Mouse (Mus musculus): ENCODE measurements around the gene Arhgap32. TPM values are rescaled to one million over a fixed set of nuclear protein-coding genes. Genes with fewer than 3 reads are reported as not detected.
"Not testable (repeated sequence)": the region's sequence is repeated elsewhere in the genome, so short reads cannot be mapped to it uniquely, and the experiment has no call there.

Gene Arhgap32
- total RNA-seq, 4 experiments from 2014 or later = 46.2 to 73.2 (median 62.9) TPM

DNA sequence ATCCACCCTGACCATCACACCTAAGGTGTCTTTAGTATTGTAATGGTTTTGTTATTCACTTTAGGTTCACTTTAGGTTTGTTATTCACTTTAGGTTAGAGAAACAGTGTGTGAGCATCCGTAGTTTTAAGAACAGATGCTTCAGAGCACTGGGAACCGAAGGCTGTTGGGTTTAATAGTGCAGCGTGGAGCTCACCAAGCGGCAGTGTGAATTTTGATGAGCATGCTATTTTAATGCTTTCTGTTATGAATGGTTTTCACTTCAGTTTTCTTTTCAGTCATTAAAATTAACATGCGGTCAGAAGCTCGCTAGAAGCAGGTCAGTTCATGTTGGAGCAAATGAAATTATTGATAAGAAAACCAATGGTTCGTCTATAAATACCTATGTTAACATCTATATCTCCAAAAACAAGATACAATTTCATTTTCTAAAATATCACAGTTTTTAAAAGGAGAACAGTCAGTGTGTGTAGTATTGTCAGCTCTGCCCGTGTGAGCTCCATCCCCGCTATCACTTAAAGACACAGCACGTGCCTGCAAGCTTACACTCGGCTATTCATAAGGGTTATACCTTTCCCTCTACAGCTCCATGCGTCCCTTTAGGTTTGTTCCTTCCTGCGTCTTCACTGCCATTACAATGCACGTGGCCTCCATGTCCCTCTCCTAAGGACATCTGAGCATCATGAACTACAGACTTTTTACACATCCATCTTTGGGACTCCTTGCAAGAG lies 21.9 kb downstream of the Arhgap32 start:
- no peak for DNase-seq

DNA sequence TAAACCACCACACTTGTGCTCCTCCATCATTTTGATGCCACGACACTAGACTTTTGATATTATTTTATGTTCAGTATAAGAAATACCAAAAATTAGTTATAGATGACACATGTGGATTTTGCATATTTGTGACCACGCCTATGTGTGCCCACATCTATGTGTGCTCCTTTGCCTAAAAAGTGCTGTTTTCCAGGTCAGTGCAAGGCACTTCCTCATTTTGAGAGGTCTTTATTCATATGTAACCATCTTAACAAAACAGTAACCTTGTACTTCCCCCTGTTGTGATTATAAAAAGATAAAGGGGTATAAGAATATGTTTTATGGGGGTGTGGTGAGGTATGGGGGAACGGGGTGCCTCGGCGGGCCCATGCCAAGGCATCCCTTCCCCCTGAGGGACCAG lies 22.7 kb downstream of the Arhgap32 start:
- DNase-seq = no peak

DNA sequence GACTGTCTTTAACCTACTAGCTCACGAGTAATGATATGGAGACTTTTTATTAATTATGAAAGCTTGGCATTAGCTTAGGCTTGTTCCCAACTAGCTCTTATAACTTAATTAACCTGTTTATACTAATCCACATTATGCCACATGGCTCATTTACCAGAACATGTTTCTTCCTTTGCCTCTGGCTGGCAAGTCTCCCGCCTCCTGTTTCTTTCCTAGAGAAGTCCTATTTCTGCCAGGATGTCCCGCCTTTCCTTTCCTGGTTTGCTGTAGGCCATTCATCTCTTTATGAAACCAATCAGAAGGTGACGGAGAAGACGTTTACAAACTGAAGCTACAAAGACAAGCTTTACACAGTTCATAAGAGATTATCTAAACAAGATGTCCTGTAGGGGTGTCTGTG lies 23.7 kb downstream of the Arhgap32 start:
- DNase-seq = no peak

DNA sequence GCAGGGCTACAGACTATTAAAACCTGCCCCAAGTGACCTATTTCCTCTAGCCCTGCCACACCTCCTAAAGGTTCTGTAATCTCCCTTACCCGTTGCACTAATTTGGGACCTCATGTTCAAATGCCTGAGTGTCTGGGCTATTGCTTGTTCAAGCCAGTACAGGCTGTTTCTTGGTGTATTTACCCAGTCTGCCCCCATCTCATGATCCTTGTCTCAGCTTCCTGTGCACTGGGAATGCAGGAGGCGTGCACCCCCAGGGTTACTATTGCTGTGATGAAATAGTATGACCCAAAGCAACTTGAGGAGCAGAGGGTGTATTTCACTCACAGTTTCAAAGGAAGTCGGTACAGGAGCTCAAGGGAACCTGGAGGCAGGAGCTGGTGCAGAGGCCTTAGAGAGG lies 26.9 kb downstream of the Arhgap32 start:
- DNase-seq = no peak

DNA sequence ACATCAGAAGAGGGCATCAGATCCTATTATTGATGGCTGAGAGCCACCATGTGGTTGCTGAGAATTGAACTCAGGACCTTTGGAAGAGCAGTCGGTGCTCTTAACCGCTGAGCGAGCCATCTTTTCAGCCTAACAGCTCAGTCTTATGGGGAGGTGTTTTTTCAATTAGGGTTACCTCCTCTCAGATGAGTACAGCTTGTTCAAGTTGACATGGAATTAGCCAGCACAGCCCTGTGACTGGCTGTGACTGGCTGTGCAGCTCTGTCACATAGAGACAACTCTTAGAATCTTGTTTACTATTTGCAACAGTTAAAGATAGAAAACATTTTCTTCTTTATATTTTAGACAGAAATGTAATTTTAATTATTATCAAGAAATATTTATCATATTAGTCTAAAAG lies 27.5 kb downstream of the Arhgap32 start:
- no peak for DNase-seq

DNA sequence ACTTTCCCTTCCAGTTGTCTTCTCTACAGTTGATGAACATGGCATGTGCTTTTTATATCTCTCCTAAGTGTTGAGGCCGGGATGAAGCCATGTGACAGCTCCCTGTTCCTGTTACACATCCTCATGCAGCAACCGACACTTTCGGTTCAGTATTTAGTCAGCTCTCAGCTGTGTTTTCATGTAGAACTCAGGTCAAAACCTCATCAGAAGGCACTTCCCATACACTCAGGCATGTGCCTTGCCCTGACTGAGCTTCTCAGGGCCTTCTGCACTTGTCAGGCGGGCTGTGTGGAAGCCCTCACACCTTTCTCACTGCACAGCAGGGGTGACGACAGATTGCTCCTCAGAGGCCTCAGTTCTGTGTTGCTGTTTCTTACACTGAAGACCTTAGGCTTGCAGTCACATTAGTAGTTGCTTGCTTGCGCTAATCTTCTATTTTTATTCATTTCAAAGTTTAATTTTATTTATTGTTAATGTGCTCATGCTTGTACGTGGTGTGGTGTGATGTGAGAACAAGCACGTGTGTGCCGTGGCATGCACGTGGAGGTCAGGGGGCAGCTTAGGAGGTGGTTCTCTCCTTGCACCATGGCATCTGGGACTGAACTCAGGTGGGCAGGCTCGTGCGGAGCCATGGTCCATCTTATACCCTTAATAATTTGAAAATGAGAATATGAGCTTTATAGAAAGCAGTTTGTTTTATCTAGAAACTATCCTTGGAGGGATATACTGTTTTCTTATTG lies 30.5 kb downstream of the Arhgap32 start:
- DNase-seq = no peak

DNA sequence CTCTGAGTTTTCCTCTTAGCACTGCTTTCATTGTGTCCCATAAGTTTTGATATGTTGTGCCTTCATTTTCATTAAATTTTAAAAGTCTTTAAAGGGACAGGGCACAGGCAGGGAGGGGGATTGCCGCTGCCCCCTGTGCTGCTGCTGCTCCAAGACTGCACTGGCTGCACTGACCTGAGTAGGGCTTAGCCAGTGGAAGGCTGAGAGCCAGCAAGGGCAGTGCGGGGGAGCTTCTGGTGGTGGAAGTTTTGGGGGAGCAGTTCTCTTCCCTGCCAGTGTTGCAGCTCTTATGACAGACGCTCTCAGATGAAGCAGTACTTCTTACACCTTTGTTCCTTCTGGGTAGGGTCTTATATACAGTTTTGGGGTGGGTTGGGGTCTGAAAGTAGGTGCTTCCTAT lies 33.3 kb downstream of the Arhgap32 start:
- no peak for DNase-seq

DNA sequence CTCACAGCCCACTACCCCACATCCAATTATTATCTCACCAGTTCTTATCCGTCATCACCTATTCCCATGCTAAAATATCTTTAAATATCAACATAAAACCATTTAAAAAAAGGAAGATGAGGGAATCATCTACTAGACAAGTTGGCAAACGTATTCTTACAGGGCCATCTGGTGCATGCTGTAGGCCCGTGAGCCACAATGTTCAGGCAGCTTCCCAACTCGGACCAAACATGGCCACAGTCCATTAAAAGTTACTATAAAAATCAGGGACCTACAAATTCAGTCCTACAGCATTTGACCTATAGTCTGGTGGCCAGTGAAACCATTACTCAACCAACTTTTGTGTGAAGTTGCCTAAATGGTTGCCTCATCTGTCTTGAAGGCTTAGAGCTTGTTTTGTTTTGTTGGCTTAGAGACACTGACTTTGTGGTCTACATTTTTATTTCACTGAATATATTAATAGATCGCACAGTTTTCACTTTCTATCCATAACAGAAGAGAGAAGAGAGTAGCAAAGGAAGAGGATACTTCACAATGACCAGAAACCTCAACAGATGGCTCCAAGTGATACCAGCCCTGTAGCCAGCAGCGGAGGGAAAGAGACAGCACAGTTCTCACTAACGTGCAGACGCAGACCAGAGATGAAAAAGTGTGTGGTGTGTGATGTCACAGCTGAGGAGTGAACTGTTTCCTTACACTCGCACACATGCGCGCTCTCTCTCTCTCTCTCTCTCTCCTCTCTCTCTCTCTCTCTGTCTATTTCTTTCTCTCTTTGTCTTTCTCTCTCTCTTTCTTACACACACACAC lies 34.1 kb downstream of the Arhgap32 start:
- DNase-seq = no peak

DNA sequence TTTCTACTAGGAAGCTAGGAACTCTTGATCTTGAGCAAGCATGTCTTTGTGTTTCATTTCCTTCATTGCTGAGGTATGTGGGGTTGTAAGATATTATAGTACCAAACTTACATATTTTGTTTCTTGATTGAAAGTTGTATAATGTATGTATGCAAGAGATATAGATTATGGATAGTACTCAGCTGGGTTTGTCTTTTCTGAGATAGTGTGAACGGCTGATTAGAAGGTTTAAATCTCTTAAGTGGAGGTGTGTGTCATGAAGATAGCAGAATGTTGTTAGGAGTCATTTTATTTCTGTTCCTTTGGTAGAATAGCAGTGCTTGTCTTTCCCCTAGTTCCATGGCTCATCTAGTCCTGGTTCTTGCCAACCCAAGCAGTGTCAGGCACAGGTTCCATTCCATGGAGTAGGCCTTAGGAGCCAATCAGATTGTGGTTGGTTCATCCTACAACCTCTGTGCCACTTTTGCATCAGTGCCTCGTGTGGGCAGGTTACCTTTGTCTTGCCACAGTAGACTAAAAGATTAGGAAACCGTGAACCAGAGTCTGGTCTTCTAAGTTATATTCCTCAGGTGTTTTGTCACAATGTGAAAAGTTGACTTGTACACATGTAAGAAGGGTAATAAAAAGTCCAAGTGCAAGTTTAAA lies 38.9 kb downstream of the Arhgap32 start:
- DNase-seq = no peak

DNA sequence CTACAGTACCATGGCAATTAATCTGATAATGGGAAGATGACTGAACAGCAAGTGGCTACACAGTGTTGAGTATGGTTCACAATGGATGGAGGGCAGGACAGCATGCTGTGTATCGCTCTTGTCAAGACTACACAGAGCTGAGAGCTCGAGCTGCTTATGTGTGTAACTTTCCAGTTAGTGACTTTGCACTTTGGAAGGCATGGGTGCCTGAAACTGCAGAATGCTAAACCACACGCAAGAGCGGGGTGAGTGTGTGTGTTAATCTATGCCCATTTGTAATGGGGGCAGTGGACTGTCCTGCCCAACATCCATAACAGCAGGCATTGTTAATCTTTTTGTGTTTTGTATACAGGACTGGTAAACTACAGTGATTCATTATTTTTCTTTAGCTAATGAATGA lies 40.8 kb downstream of the Arhgap32 start:
- no peak for DNase-seq

DNA sequence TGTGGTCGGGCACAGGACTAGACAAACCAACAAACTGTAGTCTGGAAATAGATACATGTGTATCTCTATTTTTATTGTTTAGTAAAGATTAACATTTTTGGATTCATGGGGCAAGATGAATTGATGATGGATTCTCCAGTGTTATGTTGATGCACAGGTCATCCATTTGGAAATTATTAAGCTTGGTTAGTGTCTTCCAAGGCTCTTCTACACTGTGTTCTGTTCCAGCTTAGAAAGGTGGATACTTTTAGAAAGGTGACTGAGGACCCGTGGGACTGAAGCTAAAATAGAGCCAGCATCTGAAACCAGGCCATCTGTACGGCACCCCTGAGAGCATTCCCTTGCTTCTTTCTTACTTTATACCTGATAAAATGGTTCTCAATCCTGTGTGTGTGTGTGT lies 41.3 kb downstream of the Arhgap32 start:
- DNase-seq = no peak

DNA sequence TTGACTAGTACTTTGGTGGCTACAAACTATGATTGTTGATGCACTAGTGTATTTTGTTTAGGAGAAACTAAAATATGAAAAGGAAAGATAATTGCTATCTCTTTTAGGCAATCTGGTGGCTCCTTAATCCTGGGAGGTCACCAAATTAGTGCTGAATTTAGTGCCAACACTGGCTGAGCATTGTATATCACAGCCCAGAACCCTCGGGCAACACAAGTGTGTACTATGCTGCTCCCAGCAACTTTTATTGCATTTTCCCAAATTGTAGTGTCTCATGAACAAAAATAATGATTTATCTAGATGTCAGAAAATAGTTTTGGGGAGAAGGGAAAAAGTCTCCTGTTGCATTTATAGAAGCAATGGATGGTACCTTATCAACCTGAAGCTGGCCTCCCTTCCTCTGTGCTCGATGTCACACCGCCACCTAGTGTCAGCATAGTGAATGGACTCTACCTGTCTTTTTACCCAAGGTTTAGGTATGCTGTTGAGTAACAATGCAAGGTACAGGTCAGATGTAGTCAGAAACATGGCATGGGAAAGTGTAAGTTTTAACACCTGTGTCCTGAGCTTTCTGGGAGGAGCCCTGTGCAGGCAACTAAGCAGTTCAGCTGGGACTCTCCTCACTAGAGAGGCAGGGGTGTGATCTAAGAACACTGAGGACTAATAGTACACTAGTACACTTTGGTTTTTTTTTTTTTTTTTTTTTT lies 43.1 kb downstream of the Arhgap32 start:
- DNase-seq = peak; percentile 34

DNA sequence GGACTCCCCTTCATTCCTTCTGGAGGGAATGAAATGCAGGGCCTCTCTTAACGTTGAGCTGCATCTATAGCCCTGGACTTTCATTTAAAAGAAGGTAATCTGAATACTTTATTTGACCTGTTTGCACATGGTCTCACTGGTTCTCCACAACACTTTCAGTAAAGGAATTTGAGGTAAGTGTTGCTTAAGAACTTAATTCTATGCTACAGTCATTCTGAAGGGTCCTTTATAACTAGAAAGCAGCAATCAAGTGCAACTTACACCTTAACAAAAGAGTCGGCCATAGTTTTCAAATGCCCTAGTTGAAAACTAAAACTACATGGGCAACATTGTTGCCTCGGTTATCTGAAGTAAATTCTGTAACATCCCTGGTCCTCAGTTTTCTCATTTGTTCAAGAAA lies 43.8 kb downstream of the Arhgap32 start:
- no peak for DNase-seq

DNA sequence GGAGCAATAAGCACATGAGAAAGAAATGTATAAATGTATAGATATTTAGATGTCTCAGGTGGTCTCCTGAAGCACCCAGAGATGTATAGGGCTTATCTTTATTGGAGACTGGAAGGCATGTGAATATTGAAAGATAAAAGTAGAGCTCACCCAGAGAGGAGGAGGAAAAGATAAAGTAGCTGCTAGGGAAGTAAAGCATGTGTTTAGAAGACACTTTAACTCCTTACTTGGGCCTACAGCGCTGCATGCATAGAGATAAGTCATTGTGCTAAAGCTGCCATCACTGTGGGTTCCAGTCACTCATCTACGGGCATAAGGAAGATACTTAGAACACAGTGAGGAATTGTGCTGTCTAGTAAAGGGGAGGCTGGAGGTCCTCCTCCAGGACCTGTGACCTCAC lies 46.9 kb downstream of the Arhgap32 start:
- no peak for DNase-seq

DNA sequence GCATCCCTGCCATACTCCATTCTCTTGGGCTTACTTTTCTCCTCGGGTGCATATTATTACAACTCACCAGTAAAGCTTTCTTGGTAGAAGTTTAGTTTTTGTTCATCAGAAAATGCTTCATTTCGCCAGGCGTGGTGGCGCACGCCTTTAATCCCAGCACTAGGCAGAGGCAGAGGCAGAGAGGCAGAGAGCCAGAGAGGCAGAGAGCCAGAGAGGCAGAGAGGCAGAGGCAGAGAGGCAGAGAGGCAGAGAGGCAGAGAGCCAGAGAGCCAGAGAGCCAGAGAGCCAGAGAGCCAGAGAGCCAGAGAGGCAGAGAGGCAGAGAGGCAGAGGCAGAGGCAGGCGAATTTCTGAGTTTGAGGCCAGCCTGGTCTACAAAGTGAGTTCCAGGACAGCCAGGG lies 47.9 kb downstream of the Arhgap32 start:
- DNase-seq = not testable (repeated sequence)

DNA sequence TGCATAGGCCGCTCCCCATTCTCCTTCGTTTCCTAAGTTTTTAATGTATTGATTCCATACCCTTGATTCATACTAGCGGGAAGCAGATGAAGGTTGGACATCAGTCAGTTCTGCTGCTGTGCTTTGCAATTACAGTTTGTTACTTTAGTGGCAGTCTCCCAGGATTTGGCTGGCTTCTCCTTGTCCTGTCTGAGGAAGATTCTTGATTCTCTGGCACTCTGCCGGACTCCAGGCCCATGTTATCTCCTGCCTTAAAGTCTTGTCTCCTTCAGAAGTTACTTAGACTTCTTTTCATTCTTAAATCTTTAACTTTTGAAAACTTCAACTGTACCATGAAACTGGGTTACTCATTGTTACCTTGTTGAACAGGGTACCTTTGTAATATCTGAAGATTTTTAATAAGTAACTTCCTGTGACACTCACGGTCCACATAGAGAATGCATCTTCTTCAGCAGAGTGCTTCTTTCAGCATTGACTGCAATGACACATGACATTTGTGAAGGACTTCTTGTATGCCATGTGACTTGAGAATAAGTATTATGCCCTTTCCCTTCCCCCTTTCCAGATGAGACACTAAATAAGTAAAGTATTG lies 52.7 kb downstream of the Arhgap32 start:
- no peak for DNase-seq

DNA sequence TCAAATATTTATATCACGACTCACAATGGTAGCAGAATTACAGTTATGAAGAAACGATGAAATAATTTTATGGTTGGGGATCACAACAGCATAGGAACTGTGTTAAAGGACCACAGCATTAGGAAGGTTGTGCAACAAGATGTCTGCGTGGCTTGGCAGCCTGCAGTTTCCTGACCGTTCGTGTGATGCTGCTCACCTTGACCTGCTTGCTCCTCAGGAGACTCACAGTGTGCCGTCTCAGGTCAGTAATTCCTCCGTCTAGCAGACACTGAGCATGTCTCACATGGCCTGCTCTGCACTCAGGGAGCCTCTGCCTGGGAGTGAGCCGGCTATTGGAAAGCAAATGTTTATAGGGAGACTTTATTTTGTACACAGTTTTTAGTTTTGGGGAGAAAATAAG lies 54.8 kb downstream of the Arhgap32 start:
- no peak for DNase-seq

DNA sequence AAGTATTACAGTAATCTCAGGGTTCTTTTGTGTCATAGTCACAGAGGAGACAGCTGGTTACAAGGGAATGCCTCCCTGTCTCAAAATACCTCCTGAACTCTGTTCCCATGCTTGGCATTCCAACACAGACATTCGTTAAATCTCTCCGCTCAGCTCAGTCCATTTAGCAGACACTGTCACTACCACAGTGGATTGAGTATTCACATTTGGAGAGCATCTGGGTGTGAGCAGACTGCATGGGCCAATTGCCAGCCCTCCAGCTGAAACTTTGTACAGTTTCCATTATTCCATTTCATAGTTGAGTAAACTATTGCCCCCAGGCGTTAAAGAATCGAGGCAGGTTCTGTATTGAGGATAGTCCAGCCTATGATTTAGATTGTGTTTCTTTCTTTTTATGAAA lies 60.7 kb downstream of the Arhgap32 start:
- DNase-seq = no peak

DNA sequence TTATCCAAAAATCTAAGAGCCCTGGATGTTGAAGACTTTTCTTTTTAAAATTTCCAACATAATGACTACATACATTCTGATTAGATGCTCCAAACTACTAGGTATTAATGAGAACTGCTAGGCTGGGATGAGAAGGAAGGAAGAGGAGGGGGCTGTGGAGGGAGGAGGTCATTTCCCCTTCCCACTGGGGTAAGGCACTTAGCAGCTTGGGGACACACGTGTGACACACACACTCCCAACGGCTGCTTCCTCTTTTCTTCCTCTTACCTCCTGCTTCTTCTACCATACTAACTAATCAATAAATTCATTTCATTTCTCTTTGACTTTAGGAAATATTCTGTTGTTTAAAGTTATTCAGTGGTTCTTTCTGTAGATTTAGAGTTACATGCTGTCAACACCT lies 65.2 kb downstream of the Arhgap32 start:
- no peak for DNase-seq

DNA sequence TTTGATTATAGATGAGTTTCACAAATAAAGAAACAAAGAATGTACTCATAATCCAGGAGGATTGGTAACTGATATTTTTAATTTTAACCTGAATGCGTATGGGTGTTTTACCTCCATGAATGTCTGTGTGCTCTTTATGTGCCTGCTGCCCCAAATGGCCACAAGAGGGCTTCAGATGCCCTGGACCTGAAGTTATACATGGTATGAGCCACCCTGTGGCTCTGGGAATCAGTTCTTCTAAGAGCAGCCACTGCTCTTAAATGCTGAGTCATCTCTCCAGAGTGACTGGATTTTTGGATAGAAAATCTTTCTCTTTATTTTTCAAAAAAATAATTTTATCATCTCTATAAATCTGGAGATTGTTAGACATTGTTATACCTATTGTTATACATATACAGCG lies 70.6 kb downstream of the Arhgap32 start:
- no peak for DNase-seq

DNA sequence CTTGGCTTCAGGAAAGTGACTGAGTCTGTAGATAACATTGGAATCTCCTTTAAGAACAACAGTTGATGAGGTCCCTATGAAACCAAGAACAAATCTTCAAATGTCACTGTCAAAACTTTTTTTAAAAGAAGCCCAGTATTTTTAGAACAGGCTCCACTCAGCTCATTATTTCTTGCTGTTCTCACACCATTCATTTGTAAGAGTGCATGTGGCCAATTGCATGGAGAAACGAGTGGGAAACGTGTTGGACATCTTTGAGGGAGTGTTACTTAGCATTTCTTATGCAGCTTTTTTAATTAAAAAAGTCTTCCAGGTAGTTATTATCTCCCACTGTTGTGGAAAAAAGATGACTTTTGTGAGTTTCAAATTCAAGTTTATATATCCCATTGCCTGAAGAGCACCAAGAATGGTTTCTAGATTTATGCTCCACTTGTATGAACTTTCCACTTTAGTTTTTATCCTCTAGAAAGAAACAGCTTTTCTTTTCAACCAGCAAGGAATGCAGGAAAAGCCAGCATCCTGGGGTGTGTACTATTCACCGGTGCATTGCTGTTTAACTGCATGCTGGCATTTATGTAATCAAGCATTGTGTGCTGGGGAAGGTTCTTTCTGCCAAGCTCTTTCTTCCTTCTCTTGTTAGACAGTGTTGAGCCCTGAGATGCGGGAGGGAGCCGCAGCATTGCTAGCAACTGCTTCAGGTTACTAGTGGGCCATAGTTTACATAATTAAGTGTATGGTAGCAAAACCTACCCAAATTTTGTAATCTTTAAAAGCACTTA lies 76.5 kb downstream of the Arhgap32 start:
- no peak for DNase-seq

Measured in adrenal gland, adult 8-10 months (tissue).